Mouse (Mus musculus): ENCODE measurements around the gene Fhl3. TPM values are rescaled to one million over a fixed set of nuclear protein-coding genes. Genes with fewer than 3 reads are reported as not detected.

The Fhl3 gene
- polyA plus RNA-seq, 1 experiment from 2014 or later = 6.8 TPM

- Histone ChIP-seq H3K4me3 (ENCODE audit: control insufficient read depth in 1 of 2, insufficient read depth in 1 of 2, low read depth in 1 of 2, low read length in 2 of 2) (peak overlapping the region; percentile 75 to 81), H3K9me3 (ENCODE audit: control insufficient read depth, low read length) (no peaks in the 10 kb centered on the region), H3K9ac (ENCODE audit: low read length) (peak overlapping the region; percentile 74), H3K27ac (replicated peaks in 1 of 2; ENCODE audit: control insufficient read depth in 1 of 2, insufficient read depth in 1 of 2, low read depth in 2 of 2, low read length in 2 of 2) (no peak overlapping the region), H3K27me3 (ENCODE audit: control insufficient read depth, insufficient read depth, low read length) (no peaks in the 10 kb centered on the region), H3K36me3 (ENCODE audit: control insufficient read depth, insufficient read depth, low read length) (no peaks in the 10 kb centered on the region), H3K4me1 (ENCODE audit: control insufficient read depth in 2 of 2, insufficient read depth in 2 of 2, low read length in 2 of 2) (peaks cover 10 to 31% of the 10 kb centered on the region in 2 experiments), H3K4me2 (ENCODE audit: low read length) (peak overlapping the region; percentile 86)
- ATAC-seq (ENCODE audit: insufficient number of reproducible peaks, insufficient read depth, low FRiP score, low read depth) = peak; percentile 98
- under 1% methylated on average over 75 of the region's 75 CpGs for WGBS
Measured at GRCm38 (mm10) chr4:124751300-124752250, 51.1 kb downstream of the Fhl3 start.

GRCm38 (mm10) chr4:124752281-124753199, 52.0 kb downstream of the Fhl3 start:
- no peaks in the 10 kb centered on the region; the same call in 1 of the 2 replicates for H3K36me3 ChIP-seq (ENCODE audit: control insufficient read depth, insufficient read depth, low read length)
- no peak for ATAC-seq (ENCODE audit: insufficient number of reproducible peaks, insufficient read depth, low FRiP score, low read depth)
- H3K4me1 ChIP-seq (ENCODE audit: control insufficient read depth in 2 of 2, insufficient read depth in 2 of 2, low read length in 2 of 2) = peaks cover 10 to 31% of the 10 kb centered on the region in 2 experiments
- no peaks in the 10 kb centered on the region for H3K9me3 ChIP-seq (ENCODE audit: control insufficient read depth, low read length)
- H3K27ac ChIP-seq (replicated peaks in 1 of 2; ENCODE audit: control insufficient read depth in 1 of 2, insufficient read depth in 1 of 2, low read depth in 2 of 2, low read length in 2 of 2) = no peak overlapping the region
- H3K4me3 ChIP-seq (ENCODE audit: control insufficient read depth in 1 of 2, insufficient read depth in 1 of 2, low read depth in 1 of 2, low read length in 2 of 2) = peak overlapping the region; percentile 75 to 81
- H3K27me3 ChIP-seq (ENCODE audit: control insufficient read depth, insufficient read depth, low read length) = no peaks in the 10 kb centered on the region
- peak overlapping the region; percentile 74 for H3K9ac ChIP-seq (ENCODE audit: low read length)
- H3K4me2 ChIP-seq (ENCODE audit: low read length) = peak overlapping the region; percentile 86
- 13% methylated on average over 15 of the region's 15 CpGs for WGBS

- Histone ChIP-seq H3K9me3 (ENCODE audit: control insufficient read depth, low read length) (no peaks in the 10 kb centered on the region), H3K9ac (ENCODE audit: low read length) (no peak overlapping the region), H3K4me2 (ENCODE audit: low read length) (no peak overlapping the region), H3K27me3 (ENCODE audit: control insufficient read depth, insufficient read depth, low read length) (no peaks in the 10 kb centered on the region), H3K4me3 (ENCODE audit: control insufficient read depth in 1 of 2, insufficient read depth in 1 of 2, low read depth in 1 of 2, low read length in 2 of 2) (no peak overlapping the region), H3K36me3 (ENCODE audit: control insufficient read depth, insufficient read depth, low read length) (peaks cover 3% of the 10 kb centered on the region; the same call in 1 of the 2 replicates), H3K27ac (replicated peaks in 1 of 2; ENCODE audit: control insufficient read depth in 1 of 2, insufficient read depth in 1 of 2, low read depth in 2 of 2, low read length in 2 of 2) (peak overlapping the region in 1 of 2 experiments; percentile 23; a peak in 1 of 4 replicates), H3K4me1 (ENCODE audit: control insufficient read depth in 2 of 2, insufficient read depth in 2 of 2, low read length in 2 of 2) (peaks cover 10 to 31% of the 10 kb centered on the region in 2 experiments)
- no peak for ATAC-seq (ENCODE audit: insufficient number of reproducible peaks, insufficient read depth, low FRiP score, low read depth)
- 60% methylated on average over 7 of the region's 7 CpGs for WGBS
Measured at GRCm38 (mm10) chr4:124755526-124755925, 55.0 kb downstream of the Fhl3 start.

MicroRNAs encoded within 50 kb of the gene (microRNA counts, 519-probe panel; counts per million panel counts)
- microRNA mmu-miR-697 (322 counts per million, percentile 70 among the panel's probes with 10 or more counts), microRNA mmu-miR-698 (322 counts per million, percentile 70 among the panel's probes with 10 or more counts)

Small RNA genes lying within 50 kb of the gene (microRNA-seq; reads per million reads assigned to microRNA genes)
- not detected for gene Gm24721
- not detected for gene Mir697
- gene Mir698 = not detected

Other genes starting within 250 kb of the Fhl3 start
- not detected in 2 replicates for gene 3100002H09Rik, start 89.9 kb upstream of the Fhl3 start, polyA plus RNA-seq (2014; fragmentation: Nextera tagmentation; extraction: Ambion mirVana)
- 0.19 and 0.20 TPM in 2 replicates for gene Pou3f1, start 43.9 kb upstream of the Fhl3 start, polyA plus RNA-seq (2014; fragmentation: Nextera tagmentation; extraction: Ambion mirVana)
- 38.8 and 42.5 TPM in 2 replicates for gene Utp11, start 7.1 kb upstream of the Fhl3 start, polyA plus RNA-seq (2014; fragmentation: Nextera tagmentation; extraction: Ambion mirVana)
- gene Sf3a3, start 14.1 kb downstream of the Fhl3 start, polyA plus RNA-seq (2014; fragmentation: Nextera tagmentation; extraction: Ambion mirVana) = 73.4 and 73.5 TPM in 2 replicates
- 17.3 and 18.6 TPM in 2 replicates for gene Inpp5b, start 41.1 kb downstream of the Fhl3 start, polyA plus RNA-seq (2014; fragmentation: Nextera tagmentation; extraction: Ambion mirVana)
- 11.4 and 14.0 TPM in 2 replicates for gene Mtf1, start 101.4 kb downstream of the Fhl3 start, polyA plus RNA-seq (2014; fragmentation: Nextera tagmentation; extraction: Ambion mirVana)
- 23.1 and 28.1 TPM in 2 replicates for gene Yrdc, start 150.0 kb downstream of the Fhl3 start, polyA plus RNA-seq (2014; fragmentation: Nextera tagmentation; extraction: Ambion mirVana)
- gene 1110065P20Rik, start 150.5 kb downstream of the Fhl3 start, polyA plus RNA-seq (2014; fragmentation: Nextera tagmentation; extraction: Ambion mirVana) = 48.8 and 56.9 TPM in 2 replicates
- gene Maneal, start 161.5 kb downstream of the Fhl3 start, polyA plus RNA-seq (2014; fragmentation: Nextera tagmentation; extraction: Ambion mirVana) = 0.14 and 0.16 TPM in 2 replicates
- not detected in 2 replicates for gene Epha10, start 180.2 kb downstream of the Fhl3 start, polyA plus RNA-seq (2014; fragmentation: Nextera tagmentation; extraction: Ambion mirVana)
- gene 9930104L06Rik, start 236.3 kb downstream of the Fhl3 start, polyA plus RNA-seq (2014; fragmentation: Nextera tagmentation; extraction: Ambion mirVana) = 3.2 and 4.3 TPM in 2 replicates
- gene Cdca8, start 238.6 kb downstream of the Fhl3 start, polyA plus RNA-seq (2014; fragmentation: Nextera tagmentation; extraction: Ambion mirVana) = 95.1 and 98.7 TPM in 2 replicates

Measured in heart, embryonic 14.5 days (tissue).